Mouse (Mus musculus): ENCODE measurements around the gene Foxa3.

The Foxa3 gene

DNA sequence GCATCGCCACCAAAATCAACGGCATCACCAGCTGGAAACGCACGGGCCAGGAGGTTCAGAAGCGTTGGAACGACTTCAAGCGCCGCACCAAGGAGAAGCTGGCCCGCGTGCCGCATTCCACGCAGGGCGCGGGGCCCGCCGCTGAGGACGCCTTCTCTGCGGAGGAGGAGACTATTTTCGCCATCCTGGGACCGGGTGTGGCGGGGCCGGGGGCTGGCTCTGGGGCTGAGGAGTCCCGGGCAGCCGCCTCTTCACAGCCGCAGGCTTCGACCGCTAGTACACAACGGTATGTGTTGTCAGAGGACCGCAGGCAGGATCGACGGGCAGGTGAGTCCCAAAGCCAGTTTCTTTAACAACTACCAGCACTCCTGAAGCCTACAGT, 31.1 kb downstream of the Foxa3 start:
- peak; percentile 52 to 68 for DNase-seq

DNA sequence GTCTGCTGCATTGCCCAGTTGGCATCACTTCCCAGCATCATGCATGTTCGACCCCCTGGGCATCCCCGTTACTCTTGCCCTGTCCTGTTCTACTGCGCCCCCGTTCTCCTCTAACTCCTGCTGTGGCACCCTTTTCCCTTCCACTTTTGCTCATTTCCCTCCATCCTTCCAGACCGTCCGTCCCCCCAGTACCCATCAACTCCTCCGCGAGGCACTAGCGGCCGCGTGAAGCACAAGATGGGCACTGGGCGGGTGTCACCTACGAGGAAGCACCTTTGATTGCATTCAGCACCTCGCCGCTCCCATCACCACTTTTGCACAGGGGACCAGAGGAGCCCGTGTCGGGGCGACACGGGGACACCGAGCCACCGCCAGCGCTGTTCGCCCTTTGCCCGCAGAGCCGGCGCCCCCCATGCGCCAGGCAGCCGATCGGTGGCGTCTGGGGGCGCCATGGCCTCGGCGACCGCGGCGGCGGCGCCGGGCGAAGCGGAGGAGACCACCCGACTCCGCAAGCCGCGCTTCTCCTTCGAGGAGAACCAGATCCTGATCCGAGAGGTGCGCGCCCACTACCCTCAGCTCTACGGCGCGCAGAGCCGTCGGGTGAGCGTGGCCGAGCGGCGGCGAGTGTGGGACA, 31.6 kb downstream of the Foxa3 start:
- DNase-seq: peak; percentile 61 to 68

DNA sequence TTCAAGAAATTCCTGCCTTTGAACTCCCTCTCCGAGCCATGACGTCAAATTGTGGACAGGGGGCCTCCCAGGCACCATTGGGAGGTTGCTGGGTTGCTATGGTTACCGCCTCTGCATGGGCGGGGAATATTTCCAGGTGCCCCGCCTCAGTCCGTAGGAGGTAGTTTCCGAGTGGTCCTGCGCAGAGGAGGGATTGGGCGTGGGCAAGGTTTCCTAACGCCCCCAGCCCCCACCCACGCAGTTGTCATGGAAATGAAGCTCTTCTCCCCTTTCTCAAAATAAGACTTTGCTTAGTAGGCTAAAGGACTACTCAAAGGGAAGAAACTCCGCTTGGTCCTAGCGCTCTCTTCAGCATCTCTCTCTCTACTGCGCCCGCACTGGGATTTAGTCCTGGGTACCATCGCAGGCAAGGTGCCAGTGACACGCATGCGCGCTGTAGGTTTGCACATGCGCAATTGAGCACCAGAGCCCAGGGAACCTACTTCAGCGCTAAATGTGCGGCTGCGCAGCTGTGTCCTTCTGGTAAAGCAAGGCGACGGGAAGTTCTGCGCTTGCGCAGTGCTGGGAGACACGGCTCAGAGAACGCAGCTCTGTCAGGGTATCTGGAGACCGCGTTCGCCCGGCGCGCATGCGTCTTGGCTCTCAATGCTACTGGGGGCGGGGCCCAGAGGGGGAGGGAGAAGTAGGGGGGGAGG, 32.6 kb downstream of the Foxa3 start, which contains the start of gene Mypop:
Mypop (plus strand) TSS at position 645 of the 695 bp plus-strand sequence.
- DNase-seq: peak; percentile 100

DNA sequence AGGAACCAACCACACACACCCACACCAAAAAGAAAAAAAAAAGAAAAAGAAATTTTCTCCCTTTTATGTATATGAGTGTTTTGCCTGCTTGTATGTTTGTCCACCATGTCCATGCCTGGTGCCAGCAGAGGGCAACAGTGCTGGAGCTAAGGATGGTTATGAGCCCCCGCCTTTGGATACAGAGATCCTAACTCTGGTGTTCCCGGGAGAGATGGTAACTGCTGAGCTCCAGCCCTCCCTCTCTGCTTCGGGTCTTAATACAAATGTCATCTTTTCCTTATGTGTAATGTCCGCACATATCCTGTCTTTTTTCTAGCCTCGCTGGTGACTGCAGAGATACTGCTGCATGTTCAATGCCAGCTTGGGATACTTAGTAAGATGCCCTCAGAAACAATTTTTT, 33.3 kb downstream of the Foxa3 start:
- DNase-seq: peak; percentile 68 to 75

DNA sequence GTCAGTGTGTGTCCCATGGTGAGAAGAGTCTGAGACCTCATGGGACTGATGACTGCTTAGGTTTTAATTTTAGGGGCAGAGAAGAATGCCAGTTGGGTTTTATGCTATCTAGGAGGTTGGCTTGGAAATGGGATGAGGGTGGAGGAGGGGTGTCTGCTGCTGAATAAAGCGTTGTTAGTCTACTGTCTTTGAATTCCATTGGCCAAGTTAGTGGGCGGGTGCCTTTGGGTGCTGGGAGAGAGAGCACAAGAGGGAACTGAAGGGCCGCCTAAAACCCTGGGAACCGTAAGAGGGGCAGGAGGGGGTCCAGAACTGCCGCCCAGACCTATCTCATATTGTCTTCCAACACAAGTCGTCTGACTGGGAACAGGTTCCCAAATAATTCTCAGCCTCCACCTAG, 34.6 kb downstream of the Foxa3 start:
- peak in 1 of 2 experiments; percentile 14 for DNase-seq

DNA sequence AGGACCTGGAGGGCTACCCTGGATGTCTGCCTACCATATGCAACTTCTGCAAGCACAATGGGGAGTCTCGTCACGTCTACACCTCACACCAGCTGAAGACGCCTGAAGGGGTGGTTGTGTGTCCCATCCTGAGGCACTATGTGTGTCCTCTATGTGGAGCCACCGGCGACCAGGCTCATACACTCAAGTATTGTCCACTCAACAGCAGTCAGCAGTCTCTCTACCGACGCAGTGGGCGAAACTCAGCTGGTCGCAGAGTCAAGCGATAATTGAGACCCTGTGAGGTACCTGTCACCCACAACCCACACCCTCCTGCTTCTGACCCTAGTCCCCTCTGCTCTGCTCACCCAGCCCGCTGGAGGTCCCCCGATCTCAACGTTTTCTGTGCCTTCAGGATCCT, 35.6 kb downstream of the Foxa3 start:
- no peak for DNase-seq

DNA sequence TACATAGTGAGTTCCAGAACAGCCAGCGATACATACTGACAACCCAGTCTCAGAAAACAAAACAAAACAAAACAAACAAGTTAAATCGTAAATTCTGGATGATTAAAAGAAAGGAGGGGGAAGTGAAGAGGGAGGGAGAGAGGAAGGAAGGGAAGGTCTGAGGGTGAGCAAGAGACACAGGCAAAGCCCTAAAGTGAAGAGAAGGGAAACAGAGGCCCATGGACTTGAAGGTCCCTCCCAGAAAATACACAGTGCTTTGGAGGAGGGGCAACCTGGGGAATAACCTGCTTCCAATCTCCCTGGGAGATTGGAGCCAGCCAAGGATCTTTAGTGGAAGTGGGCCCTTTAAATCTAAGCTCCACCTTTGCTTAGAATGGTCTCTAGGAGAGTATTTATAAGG, 36.2 kb downstream of the Foxa3 start, which contains the start of gene Nanos2:
Nanos2 (plus strand) TSS at position 301 of the 400 bp plus-strand sequence.
- DNase-seq: no peak

DNA sequence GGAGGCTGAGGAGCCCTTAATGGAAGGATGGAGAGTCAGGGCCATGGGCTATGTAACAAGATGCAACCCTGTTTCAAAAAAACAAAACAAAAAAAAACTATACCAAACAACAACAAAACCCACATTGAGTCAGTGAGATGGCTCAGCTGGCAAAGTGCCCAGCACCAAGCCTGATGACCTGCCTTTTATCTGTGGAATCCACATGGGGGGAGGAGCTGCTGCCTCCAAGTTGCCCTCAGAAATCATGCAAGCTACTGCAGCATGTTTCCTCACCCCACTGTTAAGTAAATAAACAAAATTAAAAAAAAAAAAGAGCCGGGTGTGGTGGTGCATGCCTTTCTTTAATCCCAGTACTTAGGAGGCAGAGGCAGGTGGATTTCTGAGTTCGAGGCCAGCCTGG, 36.8 kb downstream of the Foxa3 start:
- DNase-seq: no peak

DNA sequence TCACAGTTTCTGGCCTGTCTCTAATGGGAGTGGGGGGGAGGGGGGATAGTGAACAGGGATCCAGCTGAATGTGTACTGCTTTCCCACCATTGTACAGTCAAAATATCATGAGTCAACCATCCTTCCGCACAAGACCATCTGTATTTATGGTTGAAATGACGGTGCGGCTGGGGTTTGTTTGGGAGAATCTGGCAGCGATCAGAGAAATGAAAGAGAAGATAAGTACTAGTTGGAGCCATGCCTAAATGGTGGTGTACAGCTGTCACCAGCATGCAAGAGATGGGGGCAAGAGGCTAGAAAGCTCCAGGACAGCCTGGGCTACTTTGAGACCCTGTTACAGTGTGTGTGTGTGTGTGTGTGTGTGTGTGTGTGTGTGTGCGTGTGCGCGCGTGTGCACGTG, 45.0 kb downstream of the Foxa3 start:
- no peak for DNase-seq

DNA sequence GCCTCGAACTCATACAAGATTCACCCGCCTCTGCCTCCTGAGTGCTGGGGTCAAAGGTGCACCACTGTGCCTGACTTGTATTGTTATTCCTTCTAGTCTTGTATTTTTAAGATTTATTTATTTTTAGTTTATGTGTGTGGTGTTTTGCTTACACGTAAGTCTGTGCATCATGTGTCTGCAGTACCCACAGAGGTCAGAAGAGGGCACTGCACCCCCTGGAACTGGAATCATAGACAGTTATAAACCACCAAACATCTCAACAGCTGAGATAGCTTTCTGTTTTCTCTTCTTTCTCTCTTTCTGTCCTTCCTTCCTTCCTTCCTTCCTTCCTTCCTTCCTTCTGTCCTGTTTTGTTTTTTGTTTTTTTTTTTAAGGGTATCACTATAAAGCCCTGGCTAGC, 52.4 kb downstream of the Foxa3 start:
- DNase-seq: no peak

DNA sequence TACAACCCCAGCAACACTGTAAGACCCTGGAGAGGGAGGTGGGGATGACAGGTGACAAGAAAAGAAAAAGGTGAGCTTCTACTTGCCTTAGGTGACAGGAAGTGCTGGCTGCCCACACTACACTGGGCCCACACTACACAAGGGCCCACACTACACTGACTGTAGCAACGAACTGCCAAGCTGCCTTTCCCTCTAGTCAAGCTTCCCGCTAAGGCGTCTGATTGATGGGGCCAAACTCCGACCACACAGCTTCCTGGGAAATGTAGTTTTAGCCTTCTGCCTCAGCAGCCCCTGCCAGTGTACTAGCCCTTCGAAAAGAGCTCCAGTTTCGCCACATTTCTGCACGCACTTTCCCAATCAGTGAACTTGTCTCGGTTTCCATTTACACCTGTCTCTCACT, 55.7 kb downstream of the Foxa3 start:
- no peak for DNase-seq

DNA sequence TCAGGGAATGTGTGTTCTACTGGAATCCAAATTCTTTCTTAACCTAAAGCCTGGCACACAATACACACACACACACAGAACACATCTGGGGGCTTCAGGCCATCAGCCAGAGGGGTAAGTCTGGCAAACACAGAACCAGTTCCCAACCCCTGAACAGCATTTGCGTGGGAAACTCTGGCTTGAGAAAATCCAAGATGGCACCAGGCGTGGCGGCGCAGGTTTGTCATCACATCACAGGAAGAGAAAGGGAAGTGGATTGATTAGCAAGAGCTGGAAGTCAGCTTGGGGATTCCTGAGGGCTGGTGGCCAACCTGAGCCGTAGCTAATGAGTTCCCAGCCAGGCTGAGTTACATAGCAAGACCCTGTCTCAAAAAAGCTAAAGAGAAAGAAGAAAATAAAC, 58.0 kb downstream of the Foxa3 start:
- no peak for DNase-seq

DNA sequence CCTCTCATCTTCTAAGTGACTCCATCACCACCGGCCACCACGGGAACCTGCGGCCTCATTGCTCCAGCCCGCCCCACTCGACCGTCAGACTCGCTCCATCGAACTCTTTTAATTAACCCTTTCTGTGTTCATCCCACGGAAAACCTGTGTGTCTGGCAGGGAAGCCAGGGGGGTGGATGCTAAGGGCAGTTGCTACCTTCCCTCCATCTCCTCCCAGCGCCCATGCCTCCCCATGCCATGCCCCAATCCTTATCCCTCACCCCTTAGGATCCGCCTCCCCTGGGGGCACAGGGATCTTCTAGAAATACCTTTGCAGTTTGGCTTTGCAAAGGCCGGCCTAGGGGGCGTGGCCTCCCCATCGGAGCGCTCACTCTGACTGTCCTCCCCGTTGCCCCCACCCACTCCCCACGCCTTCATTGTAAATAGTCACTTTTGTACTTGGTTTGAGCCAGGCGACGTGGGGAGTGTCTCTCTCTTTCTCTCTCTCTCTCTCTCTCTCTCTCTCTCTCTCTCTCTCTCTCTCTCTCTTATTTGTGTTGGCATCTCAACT, 60.0 kb downstream of the Foxa3 start:
- no peak for DNase-seq
